10 mouse cellular contexts compared by ENCODE assay signal in genomic region chr8:121316009-121316408, GRCm38 (mm10).
DNase-seq lines count a peak whose midpoint lies in the region; ATAC-seq lines count a peak whose summit lies in the region.
"Had no signal": no experiment of that assay in that cellular context is flagged by ENCODE, and none has a peak within 500 bp of the region (broad histone marks: within the 10 kb centered on the region; RNA-seq: fewer than 3 reads in every experiment).

No protein-coding gene starts in this region.

- no peak overlapping the region for H3K27ac ChIP-seq in intestine, embryonic 16.5 days (ENCODE audit: low read length)
- no peak overlapping the region for H3K27ac ChIP-seq in intestine, embryonic 15.5 days
- H3K27ac ChIP-seq in liver, embryonic 16.5 days (ENCODE audit: low read length) = no peak overlapping the region
- H3K27ac ChIP-seq: liver, embryonic 15.5 days had no signal

- peak; percentile 21; the same call in 1 of the 2 replicates for ATAC-seq in intestine, embryonic 16.5 days
- ATAC-seq in intestine, embryonic 15.5 days = no peak
- ATAC-seq in liver, embryonic 16.5 days (ENCODE audit: low read depth) = peak; percentile 32; the same call in 1 of the 2 replicates

- H3K4me3 ChIP-seq in intestine, embryonic 16.5 days (ENCODE audit: low read length) = no peak overlapping the region
- no peak overlapping the region for H3K4me3 ChIP-seq in intestine, embryonic 15.5 days (replicated peaks)
- H3K4me3 ChIP-seq in liver, embryonic 16.5 days (ENCODE audit: low read depth, low read length) = no peak overlapping the region
- H3K4me3 ChIP-seq: erythroblast, embryonic 14.5 days; liver, embryonic 15.5 days had no signal

- DNase-seq in lung, postnatal 10 days = peak; percentile 47
- DNase-seq in lung, adult 18-20 months = no peak
- peak; percentile 51 to 55 for DNase-seq in heart, postnatal 10 days
- DNase-seq in cerebellum, postnatal 14 days = no peak
- DNase-seq: thymus, postnatal 14 days had no signal

- H3K4me2 ChIP-seq in intestine, embryonic 16.5 days (ENCODE audit: low read depth, low read length) = no peak overlapping the region
- H3K4me2 ChIP-seq in intestine, embryonic 15.5 days (replicated peaks) = no peak overlapping the region
- no peak overlapping the region for H3K4me2 ChIP-seq in liver, embryonic 16.5 days (ENCODE audit: low read depth, low read length)
- H3K4me2 ChIP-seq: liver, embryonic 15.5 days had no signal

- 26% methylated on average over 18 of the region's 18 CpGs for WGBS in intestine, embryonic 16.5 days
- WGBS in intestine, embryonic 15.5 days = 19% methylated on average over 18 of the region's 18 CpGs
- WGBS in liver, embryonic 16.5 days (ENCODE audit: insufficient replicate concordance) = 8% methylated on average over 18 of the region's 18 CpGs

- H3K27me3 ChIP-seq in intestine, embryonic 16.5 days (replicated peaks; ENCODE audit: control insufficient read depth, insufficient read depth, low read length) = 0 out of 2 replicates have a peak, but pooled peaks cover 3% of the 10 kb centered on the region
- H3K27me3 ChIP-seq in intestine, embryonic 15.5 days (replicated peaks) = no peaks in the 10 kb centered on the region; the same call in 1 of the 2 replicates
- no peaks in the 10 kb centered on the region; the same call in 1 of the 2 replicates for H3K27me3 ChIP-seq in liver, embryonic 16.5 days (ENCODE audit: control insufficient read depth, insufficient read depth, low read depth, low read length)

- no peaks in the 10 kb centered on the region for H3K9me3 ChIP-seq in intestine, embryonic 16.5 days (ENCODE audit: control insufficient read depth, low read length)
- no peaks in the 10 kb centered on the region for H3K9me3 ChIP-seq in intestine, embryonic 15.5 days
- no peaks in the 10 kb centered on the region for H3K9me3 ChIP-seq in liver, embryonic 16.5 days (replicated peaks; ENCODE audit: control insufficient read depth, low read length)
- H3K9me3 ChIP-seq: liver, embryonic 15.5 days had no signal

- intact Hi-C loops in heart, postnatal 10 days (cut with DNase I) = loop anchor here (5.0 kb wide), 1 partner anchor 199 kb away; the partner anchor contains the start of gene Foxc2

- no peaks in the 10 kb centered on the region for H3K36me3 ChIP-seq in intestine, embryonic 16.5 days (ENCODE audit: control insufficient read depth, insufficient read depth, low read length)
- H3K36me3 ChIP-seq in intestine, embryonic 15.5 days = no peaks in the 10 kb centered on the region
- no peaks in the 10 kb centered on the region for H3K36me3 ChIP-seq in liver, embryonic 16.5 days (ENCODE audit: control insufficient read depth, insufficient read depth)
- H3K36me3 ChIP-seq: liver, embryonic 15.5 days had no signal

- H3K9ac ChIP-seq in intestine, embryonic 16.5 days (ENCODE audit: low read depth, low read length) = 0 out of 2 replicates have a peak overlapping the region, but pooled peaks have one; percentile 25
- H3K9ac ChIP-seq in intestine, embryonic 15.5 days = no peak overlapping the region
- H3K9ac ChIP-seq in liver, embryonic 16.5 days (ENCODE audit: low read depth, low read length) = no peak overlapping the region
- H3K9ac ChIP-seq: liver, embryonic 15.5 days had no signal

- peaks cover 13% of the 10 kb centered on the region for H3K4me1 ChIP-seq in intestine, embryonic 16.5 days (ENCODE audit: control insufficient read depth, insufficient read depth, low read length)
- H3K4me1 ChIP-seq in intestine, embryonic 15.5 days (replicated peaks) = peaks cover 12% of the 10 kb centered on the region
- H3K4me1 ChIP-seq in liver, embryonic 16.5 days (ENCODE audit: control insufficient read depth, low read depth, low read length) = no peaks in the 10 kb centered on the region
- H3K4me1 ChIP-seq: liver, embryonic 15.5 days had no signal

Comparison
In these comparisons a context has a peak if more than half of its experiments do, and no peak if none do; other contexts are left out.
1. DNase-seq: peak in lung, postnatal 10 days (single experiment) and heart, postnatal 10 days (2 of 2); none in lung, adult 18-20 months (0 of 2) and cerebellum, postnatal 14 days (0 of 2).